Mouse (Mus musculus) cerebellum, adult (tissue): Measurements from ENCODE around the gene 1700122O11Rik.

Experiments
- ATAC-seq: cut with Nextera tagmentation; 2 replicates; pipeline ENCODE4 v1.9.2; 2017; ENCODE audit warnings: mild to moderate bottlenecking, moderate library complexity, mixed read lengths; ENCODE audit not compliant: insufficient number of reproducible peaks, low FRiP score, low TSS enrichment

1700122O11Rik gene

GRCm38 (mm10) chr17:48038193-48038592, at the start of gene 1700122O11Rik:
1700122O11Rik (minus strand) TSS chr17:48038293.
- ATAC-seq = no peak

DNA sequence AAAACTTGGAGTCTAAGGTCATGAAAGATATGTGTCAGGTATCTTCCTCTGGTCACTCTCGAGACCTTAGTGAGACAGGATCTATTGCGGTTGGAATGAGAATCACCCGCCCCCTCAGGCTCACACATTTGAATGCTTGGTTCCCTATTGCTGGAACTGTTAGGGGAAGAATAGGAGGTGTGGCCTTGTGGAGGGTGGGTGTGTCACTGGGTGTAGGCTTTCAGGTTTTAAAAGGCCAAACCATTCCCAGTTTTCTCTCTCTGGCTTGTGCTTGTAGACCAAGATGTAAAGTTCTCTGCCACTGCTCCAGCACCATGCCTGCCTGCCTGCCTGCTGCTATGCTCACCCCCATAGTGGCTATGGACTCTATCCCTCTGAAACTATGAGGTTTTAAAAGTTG, 42.5 kb upstream of the 1700122O11Rik start:
- ATAC-seq = no peak

- no peak for ATAC-seq
These were observed 29.6 kb upstream of the 1700122O11Rik start for GRCm38 (mm10) chr17:48067729-48068128.

- no peak for ATAC-seq
These were observed 29.1 kb upstream of the 1700122O11Rik start for GRCm38 (mm10) chr17:48067083-48067614.

- no peak for ATAC-seq
These were observed 27.0 kb upstream of the 1700122O11Rik start for GRCm38 (mm10) chr17:48065081-48065501.

- no peak for ATAC-seq
These were observed 26.2 kb upstream of the 1700122O11Rik start for GRCm38 (mm10) chr17:48064196-48064843.

DNA sequence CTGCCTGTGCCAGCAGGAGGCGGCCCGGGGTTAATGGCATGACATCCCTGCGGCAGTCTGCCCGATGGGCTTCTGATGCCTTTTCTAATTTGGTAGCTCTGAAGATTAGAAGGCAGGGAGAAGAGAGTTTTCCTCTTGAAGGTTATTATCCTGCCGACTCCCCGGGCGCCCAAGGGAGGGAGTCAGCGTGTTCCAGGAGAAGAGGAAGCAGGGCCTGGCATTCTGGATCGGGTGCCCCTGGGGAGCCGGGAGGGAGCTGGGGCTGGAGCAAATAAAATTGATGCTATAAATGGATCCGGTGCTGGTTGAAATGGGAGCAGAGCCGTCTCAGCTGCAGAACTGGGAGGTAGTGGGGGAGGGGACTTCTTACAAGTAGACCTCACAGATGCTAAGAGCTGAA, 19.3 kb upstream of the 1700122O11Rik start:
- ATAC-seq = no peak

- ATAC-seq = no peak
These were observed 17.2 kb upstream of the 1700122O11Rik start for GRCm38 (mm10) chr17:48055076-48055816.

DNA sequence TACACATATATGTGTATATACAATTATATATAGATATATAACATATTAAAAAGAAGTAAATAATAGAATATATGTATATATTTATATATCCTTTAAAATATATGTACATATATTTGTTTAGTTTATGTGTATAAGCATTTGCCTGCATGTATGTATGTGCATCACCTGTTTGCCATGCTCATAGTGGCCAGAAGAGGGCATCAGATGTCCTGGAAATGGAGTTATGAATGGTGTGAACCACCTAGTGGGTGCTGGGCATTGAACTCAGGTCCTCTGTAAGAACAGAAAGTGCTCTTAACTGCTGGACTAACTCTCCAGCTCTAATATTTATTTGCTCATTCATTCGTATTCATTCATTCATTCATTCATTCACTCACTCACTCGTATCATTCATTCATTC, 15.6 kb upstream of the 1700122O11Rik start:
- ATAC-seq = no peak

- ATAC-seq = no peak
These were observed 14.4 kb upstream of the 1700122O11Rik start for GRCm38 (mm10) chr17:48052338-48053067.

GRCm38 (mm10) chr17:48051638-48052337, 13.7 kb upstream of the 1700122O11Rik start:
- ATAC-seq = no peak

DNA sequence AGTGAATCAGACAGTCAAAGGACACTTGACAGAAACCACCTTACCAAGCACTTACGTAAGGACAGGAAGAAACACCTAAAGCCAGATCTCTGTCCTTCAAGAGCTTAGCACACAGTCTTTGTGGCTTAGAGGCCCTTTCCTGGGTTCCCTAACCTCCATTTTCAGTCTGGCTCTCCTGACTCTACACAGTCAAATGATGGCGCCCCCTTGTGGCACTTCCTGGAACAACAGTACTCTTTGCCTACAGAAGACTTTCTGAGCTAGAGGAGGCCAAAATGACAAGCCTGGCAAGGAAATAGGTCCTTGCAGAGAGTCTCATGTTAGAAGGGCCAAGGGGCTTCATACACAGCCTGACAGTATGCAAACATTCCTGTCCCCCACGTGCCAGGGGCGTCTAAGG, 7.5 kb upstream of the 1700122O11Rik start:
- no peak for ATAC-seq

DNA sequence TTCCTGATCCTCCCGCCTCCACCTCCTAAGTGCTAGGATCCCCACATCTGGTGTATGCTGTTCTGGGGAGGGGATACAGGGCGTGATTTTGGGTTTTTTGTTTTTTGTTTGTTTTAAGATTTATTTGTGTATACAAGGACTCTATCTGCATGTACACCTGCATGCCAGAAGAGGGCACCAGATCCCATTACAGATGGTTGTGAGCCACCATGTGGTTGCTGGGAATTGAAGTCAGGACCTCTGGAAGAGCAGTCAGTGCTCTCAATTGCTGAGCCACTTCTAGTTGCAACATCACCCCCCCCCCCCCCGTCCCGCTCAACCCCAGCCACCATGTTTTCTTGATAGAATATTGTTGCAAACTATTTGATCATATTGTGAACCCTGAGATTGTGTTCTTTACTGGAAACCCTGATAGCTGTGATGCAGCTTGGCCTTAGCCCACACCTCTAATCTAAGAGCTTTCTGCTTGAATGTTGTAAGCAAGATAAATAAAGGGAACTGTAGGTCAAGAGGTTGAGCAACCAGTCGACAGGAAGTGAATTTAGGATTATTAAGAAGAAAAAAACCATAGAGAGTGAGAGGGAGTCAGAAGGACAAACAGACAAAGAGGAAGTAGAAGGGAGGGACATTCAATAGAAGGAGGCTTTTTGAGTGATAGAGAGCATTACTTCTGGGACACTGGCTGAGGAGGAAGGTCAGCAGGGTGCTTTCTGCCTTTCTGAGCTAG, 5.2 kb upstream of the 1700122O11Rik start:
- ATAC-seq = no peak

- no peak for ATAC-seq
These were observed 3.5 kb upstream of the 1700122O11Rik start for GRCm38 (mm10) chr17:48041351-48042287.

DNA sequence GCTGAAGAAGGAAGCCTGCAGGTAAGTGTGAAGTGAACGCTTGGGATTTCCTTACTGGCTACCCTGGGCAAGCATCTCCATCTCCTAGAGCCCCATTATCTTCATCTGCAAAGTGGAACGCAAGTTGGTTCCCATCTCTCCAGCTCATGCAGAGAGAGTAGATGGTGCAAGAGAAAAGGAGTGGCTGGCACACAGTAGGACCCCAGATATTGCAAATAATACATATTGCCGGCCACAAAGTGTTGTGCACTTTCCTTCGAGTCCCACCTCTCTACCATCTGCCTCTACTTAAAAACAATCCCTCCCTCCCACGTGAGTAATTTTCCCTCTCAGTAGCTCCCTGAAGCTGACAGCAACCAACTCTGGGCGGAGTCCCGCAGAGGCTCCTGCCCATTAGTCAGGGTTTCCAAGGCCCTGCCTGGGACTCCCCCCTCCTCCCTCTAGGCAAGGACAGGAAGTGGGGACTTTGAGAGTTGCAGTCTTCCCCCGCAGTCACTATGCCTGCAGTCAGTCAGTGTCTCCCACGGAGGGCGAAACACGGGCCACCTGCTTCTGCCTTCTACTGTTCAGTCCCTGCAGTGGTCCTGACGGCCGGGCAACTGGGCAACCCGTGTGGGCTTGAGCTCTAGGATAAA, 1.3 kb upstream of the 1700122O11Rik start:
- no peak for ATAC-seq

GRCm38 (mm10) chr17:48036921-48037320, 1.2 kb downstream of the 1700122O11Rik start:
- no peak for ATAC-seq

DNA sequence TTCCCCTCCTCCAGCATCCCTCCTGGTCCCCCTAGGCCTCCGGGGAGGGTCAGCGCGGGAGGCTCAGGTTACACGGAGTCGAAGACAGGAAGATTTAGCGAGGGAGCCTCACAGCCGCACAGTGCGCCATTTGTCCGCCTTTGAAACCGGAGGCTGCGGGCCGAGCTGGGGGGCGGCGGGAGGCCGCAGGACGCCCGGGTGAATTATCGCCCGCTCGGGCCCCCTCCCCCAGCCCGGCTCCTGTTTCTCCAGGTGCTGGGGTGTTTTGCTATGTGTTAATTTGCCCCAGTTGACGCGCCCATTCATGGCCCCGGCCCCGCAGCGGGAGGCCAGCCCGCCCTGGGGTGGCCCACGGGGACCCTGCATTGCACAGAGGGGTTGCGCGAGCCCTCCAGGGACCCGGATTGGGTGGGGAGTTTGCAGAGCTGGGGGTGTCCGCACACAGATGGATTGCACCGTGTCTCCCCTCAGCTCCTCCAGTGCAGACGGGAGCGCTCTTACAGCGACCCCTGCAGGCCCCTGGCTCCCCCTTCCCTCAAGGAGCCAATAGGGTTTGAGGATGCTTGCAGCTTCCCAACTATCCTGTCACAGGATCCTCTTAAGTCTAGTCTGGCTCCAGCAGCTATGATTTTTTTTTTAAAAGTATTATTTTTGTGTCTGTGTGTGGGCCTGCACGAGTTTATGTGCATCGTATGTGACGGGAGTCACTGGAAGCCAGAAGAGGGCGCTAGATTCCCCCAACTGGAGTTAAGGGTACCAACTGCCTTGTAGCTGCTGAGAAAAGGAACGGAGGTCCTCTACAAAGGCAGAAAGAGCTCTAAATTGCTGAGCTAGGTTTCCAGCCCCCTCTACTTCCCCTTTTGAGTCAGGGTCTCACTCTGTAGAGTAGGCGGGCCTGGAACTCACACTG, 6.3 kb downstream of the 1700122O11Rik start:
- no peak for ATAC-seq
